Mouse (Mus musculus): ENCODE data around the gene Det1. TPM values are rescaled to one million over a fixed set of nuclear protein-coding genes. Genes with fewer than 3 reads are reported as not detected.

Gene Det1
- polyA plus RNA-seq, 1 experiment from 2014 or later: 5.4 TPM

GRCm38 (mm10) chr7:78818336-78818735 is 28.7 kb downstream of the Det1 start:
- Histone ChIP-seq H3K79me2 (ENCODE audit: inconsistent target) (no peaks in the 10 kb centered on the region), H3K36me3 (ENCODE audit: inconsistent target) (no peaks in the 10 kb centered on the region), H3K27ac (no peak overlapping the region), H3K4me3 (ENCODE audit: inconsistent target) (no peak overlapping the region)
- 92% methylated on average over 12 of the region's 12 CpGs for WGBS (ENCODE audit: missing documents)

DNA sequence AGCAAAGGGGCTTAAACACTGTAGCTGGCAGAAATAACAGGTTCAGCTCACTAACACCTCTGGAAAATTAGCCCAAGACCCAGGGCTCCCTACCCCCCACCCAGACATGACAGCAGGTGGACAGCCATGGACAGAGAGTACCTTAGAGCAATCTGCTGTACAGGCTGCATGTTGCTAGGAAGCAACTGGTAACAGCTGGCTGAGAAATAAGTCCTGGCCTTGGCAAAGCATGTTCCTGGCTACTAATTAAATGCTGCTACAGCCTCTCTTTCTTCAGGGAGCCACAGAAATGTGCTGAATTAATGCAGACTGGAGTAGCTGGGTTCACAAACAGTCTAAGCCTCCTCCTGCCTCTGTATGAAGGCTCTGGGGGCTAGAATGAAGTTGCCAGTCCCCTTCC is 32.3 kb downstream of the Det1 start:
- H3K27ac ChIP-seq: no peak overlapping the region
- H3K4me3 ChIP-seq (ENCODE audit: inconsistent target): no peak overlapping the region
- no peaks in the 10 kb centered on the region for H3K36me3 ChIP-seq (ENCODE audit: inconsistent target)
- H3K79me2 ChIP-seq (ENCODE audit: inconsistent target): no peaks in the 10 kb centered on the region

DNA sequence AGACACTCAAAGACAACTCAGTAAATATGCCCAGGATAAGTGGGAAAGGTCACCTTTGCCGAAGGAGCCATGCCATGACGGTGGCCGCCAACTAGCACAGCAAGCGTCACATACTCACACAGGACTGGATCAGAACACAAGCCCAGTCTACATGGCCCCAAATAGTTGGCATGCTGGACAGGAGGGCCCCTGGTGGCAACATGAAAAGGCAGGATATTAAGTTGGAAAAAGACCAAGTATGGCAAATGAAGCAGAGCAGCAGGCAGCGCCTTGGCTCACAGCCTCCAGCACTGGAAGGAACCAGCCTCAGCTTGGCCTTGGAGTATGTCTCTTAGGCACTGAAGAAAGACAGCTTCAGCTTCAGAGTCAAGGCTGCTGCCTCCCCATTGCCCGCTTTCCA is 33.3 kb downstream of the Det1 start:
- Histone ChIP-seq H3K27ac (no peak overlapping the region), H3K36me3 (ENCODE audit: inconsistent target) (no peaks in the 10 kb centered on the region), H3K79me2 (ENCODE audit: inconsistent target) (no peaks in the 10 kb centered on the region), H3K4me3 (ENCODE audit: inconsistent target) (no peak overlapping the region)
- 96% methylated on average over 6 of the region's 6 CpGs for WGBS (ENCODE audit: missing documents)

DNA sequence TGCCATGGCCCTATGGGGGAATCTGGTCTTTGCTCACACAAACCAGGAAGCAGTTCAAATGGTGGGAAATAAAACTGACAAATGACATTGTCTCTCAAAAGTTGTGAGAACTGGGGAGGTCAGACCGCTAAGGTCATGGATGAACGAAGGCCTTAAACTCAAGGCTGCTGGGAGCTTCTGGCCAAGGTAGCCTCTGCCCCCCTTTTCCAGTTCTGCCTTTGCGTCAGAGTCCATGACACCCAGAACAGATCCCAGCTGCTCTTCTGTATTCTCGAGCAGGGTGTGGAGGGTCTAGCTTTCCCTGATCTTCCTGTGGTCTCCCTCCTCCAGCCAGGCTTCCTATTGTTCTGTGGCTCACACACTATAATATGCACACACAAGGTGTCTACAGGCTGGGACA is 39.9 kb downstream of the Det1 start:
- WGBS (ENCODE audit: missing documents): 89% methylated on average over 4 of the region's 4 CpGs
- Histone ChIP-seq H3K36me3 (ENCODE audit: inconsistent target) (no peaks in the 10 kb centered on the region), H3K4me3 (ENCODE audit: inconsistent target) (no peak overlapping the region), H3K27ac (no peak overlapping the region), H3K79me2 (ENCODE audit: inconsistent target) (no peaks in the 10 kb centered on the region)

DNA sequence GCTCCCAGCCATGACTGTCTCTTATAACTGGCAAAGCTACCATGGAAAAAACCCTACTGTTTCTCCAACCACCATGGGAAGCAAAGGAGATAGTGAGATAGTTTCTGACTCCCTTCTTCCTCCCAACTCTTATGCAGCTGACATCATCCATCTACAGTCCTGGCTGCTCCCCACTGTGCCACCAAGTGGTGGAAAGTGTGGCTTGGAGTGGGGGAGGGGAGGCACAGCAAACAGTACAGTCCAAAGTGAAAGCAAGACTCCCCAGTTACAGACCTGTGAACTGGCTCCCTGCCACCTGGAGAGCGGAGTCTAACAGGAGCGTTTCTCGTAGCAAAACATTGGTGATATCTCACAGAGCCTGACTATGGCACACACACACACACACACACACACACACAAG is 43.2 kb downstream of the Det1 start:
- no peaks in the 10 kb centered on the region for H3K79me2 ChIP-seq (ENCODE audit: inconsistent target)
- 28% methylated on average over 3 of the region's 3 CpGs for WGBS (ENCODE audit: missing documents)
- no peak overlapping the region for H3K4me3 ChIP-seq (ENCODE audit: inconsistent target)
- no peaks in the 10 kb centered on the region for H3K36me3 ChIP-seq (ENCODE audit: inconsistent target)
- no peak overlapping the region for H3K27ac ChIP-seq

- Histone ChIP-seq H3K27ac (no peak overlapping the region), H3K36me3 (ENCODE audit: inconsistent target) (no peaks in the 10 kb centered on the region), H3K4me3 (ENCODE audit: inconsistent target) (no peak overlapping the region), H3K79me2 (ENCODE audit: inconsistent target) (no peaks in the 10 kb centered on the region)
- 21% methylated on average over 9 of the region's 9 CpGs for WGBS (ENCODE audit: missing documents)
These were observed 47.1 kb downstream of the Det1 start for GRCm38 (mm10) chr7:78799730-78800496.

- 71% methylated on average over 9 of the region's 9 CpGs for WGBS (ENCODE audit: missing documents)
- Histone ChIP-seq H3K27ac (no peak overlapping the region), H3K4me3 (ENCODE audit: inconsistent target) (no peak overlapping the region), H3K79me2 (ENCODE audit: inconsistent target) (no peaks in the 10 kb centered on the region), H3K36me3 (ENCODE audit: inconsistent target) (0 out of 2 replicates have a peak, but pooled peaks cover 2% of the 10 kb centered on the region)
These were observed 49.1 kb downstream of the Det1 start for GRCm38 (mm10) chr7:78797843-78798455.

GRCm38 (mm10) chr7:78796624-78797023 is 50.4 kb downstream of the Det1 start:
- Histone ChIP-seq H3K79me2 (ENCODE audit: inconsistent target) (no peaks in the 10 kb centered on the region), H3K27ac (no peak overlapping the region), H3K4me3 (ENCODE audit: inconsistent target) (no peak overlapping the region), H3K36me3 (ENCODE audit: inconsistent target) (0 out of 2 replicates have a peak, but pooled peaks cover 10% of the 10 kb centered on the region)
- WGBS (ENCODE audit: missing documents): 92% methylated on average over 3 of the region's 3 CpGs

GRCm38 (mm10) chr7:78794571-78795092 is 52.4 kb downstream of the Det1 start:
- Histone ChIP-seq H3K27ac (no peak overlapping the region), H3K79me2 (ENCODE audit: inconsistent target) (no peaks in the 10 kb centered on the region), H3K4me3 (ENCODE audit: inconsistent target) (no peak overlapping the region), H3K36me3 (ENCODE audit: inconsistent target) (peaks cover 24% of the 10 kb centered on the region)
- 68% methylated on average over 6 of the region's 6 CpGs for WGBS (ENCODE audit: missing documents)

GRCm38 (mm10) chr7:78793895-78794570 is 53.0 kb downstream of the Det1 start:
- no peak overlapping the region for H3K4me3 ChIP-seq (ENCODE audit: inconsistent target)
- no peak overlapping the region for H3K27ac ChIP-seq
- peaks cover 30% of the 10 kb centered on the region for H3K36me3 ChIP-seq (ENCODE audit: inconsistent target)
- H3K79me2 ChIP-seq (ENCODE audit: inconsistent target): no peaks in the 10 kb centered on the region
- WGBS (ENCODE audit: missing documents): 32% methylated on average over 13 of the region's 13 CpGs

DNA sequence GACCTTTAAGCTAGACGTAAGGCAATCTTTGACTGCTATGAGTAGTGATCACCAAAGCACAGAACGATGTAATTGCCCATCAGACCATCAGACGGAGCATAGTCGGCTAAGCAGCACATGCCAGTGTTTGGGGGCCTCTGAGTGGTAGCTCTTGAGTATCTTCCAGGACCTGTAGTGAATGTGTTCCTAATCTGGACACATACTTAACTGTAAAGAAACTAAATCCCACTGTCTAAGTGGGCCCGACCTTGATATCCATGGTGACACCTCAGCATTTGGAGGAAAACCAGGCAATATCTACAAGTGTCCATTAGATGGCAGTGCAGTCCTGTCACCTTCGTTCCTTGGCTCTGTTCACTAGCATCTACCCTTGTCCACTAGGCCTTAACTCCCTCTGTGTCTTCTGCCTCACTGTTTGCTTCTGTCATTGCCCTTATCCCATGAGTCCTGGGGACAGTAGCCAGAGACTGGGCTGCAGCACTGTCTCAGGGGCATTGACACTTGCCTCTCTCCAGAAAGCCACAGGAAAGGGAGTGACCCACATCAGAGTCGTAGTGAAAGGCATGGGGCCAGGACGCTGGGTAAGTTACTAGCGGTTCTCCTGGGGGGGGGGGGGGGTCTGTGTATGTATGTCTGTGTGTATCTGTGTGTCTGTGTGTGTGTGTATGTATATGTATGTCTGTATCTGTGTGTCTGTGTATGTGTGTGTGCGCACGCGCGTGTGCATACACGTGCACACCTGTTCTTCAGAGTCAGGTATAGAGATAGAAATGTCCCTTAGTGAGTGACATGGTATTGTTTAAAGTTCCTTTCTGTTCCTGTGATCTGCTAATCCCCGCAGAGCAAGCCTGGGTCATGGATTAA is 55.5 kb downstream of the Det1 start:
- peaks cover 35% of the 10 kb centered on the region for H3K36me3 ChIP-seq (ENCODE audit: inconsistent target)
- H3K27ac ChIP-seq: no peak overlapping the region
- no peaks in the 10 kb centered on the region for H3K79me2 ChIP-seq (ENCODE audit: inconsistent target)
- WGBS (ENCODE audit: missing documents): 83% methylated on average over 12 of the region's 15 CpGs
- no peak overlapping the region for H3K4me3 ChIP-seq (ENCODE audit: inconsistent target)

DNA sequence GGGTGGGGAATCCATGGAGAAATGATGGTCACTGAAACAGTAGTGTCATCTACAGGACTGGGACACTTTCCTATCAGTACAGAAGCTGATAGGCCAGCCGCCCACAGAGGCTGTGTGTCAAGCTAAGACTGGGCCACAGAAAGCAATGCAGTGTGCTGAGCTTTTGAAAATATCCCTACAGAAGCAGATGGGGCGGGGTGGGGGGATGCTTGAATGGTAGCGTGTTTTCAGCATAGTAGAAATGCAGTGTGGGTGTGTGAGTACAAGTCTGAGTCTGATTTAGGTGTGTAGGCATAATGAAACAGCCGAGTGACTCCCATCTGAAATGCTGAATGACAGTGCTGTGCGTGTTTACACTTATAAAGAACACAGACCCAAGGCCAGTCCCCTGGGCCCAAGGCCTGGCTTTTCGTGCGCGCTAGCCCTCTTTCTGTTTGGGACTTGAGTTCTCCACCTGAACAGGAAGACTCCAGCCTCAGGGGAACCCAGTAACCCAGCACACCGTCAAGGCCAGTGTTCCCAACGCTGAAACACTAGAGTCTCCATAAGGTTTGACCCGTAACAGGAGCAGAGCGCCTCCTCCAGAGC is 59.2 kb downstream of the Det1 start:
- Histone ChIP-seq H3K36me3 (ENCODE audit: inconsistent target) (peaks cover 32% of the 10 kb centered on the region), H3K27ac (no peak overlapping the region), H3K4me3 (ENCODE audit: inconsistent target) (no peak overlapping the region), H3K79me2 (ENCODE audit: inconsistent target) (peaks cover 8% of the 10 kb centered on the region; the same call in 1 of the 2 replicates)
- WGBS (ENCODE audit: missing documents): 95% methylated on average over 12 of the region's 12 CpGs

DNA sequence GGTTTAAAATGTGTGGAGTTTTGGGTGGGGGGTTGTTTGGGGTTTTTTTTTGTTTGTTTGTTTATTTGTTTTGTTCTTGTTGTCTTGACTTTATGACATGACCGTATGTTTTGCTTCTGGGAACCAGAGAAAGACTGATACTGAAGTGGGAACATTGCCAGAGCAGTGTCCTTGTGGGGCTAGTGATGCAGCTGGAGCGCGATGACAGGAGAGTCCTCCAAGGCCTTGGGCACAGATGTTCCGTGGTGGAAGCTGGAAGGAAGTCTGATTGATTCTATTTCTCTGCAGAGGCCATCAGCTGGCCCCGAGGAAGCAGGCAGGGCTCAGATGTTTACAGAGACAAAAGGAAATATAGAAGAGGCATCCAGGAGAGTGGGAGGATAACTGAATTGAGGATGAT is 61.2 kb downstream of the Det1 start:
- Histone ChIP-seq H3K79me2 (ENCODE audit: inconsistent target) (peaks cover 27% of the 10 kb centered on the region), H3K4me3 (ENCODE audit: inconsistent target) (no peak overlapping the region), H3K27ac (no peak overlapping the region), H3K36me3 (ENCODE audit: inconsistent target) (peaks cover 24% of the 10 kb centered on the region)
- WGBS (ENCODE audit: missing documents): 90% methylated on average over 5 of the region's 5 CpGs

Data from macrophage (primary cell).